Mouse (Mus musculus) midbrain, postnatal 0 days (tissue): ENCODE results near the gene Micall2. TPM values are rescaled to one million over a fixed set of nuclear protein-coding genes. Genes with fewer than 3 reads are reported as not detected.

Experiments used
- ATAC-seq: fragments of 200-750 bp; cut with Nextera tagmentation; 2 replicates; pipeline ENCODE4 v1.8.0; 2017; ENCODE audit warnings: moderate number of reproducible peaks, mild to moderate bottlenecking, moderate TSS enrichment, moderate library complexity; ENCODE audit not compliant: low FRiP score
- DNase-seq: peaks from one replicate; pipeline ENCODE4 v3.0.0-alpha.2; 2015; ENCODE audit warnings: low spot score
- H3K27ac ChIP-seq: fragments of 300-500 bp; sonication (generic); 2 replicates; pipeline ENCODE4 v1.5.1; 2014; ENCODE audit warnings: low read depth, mild to moderate bottlenecking, low read length, mixed read lengths
- H3K27me3 ChIP-seq: fragments of 300-500 bp; sonication (generic); 2 replicates; pipeline ENCODE4 v1.6.1; 2014; ENCODE audit warnings: low read length, control low read depth, mixed read lengths; ENCODE audit not compliant: insufficient read depth
- H3K36me3 ChIP-seq: fragments of 300-500 bp; sonication (generic); 2 replicates; pipeline ENCODE4 v1.6.1; 2014; ENCODE audit warnings: low read length, control low read depth, mixed read lengths; ENCODE audit not compliant: insufficient read depth
- H3K4me1 ChIP-seq: fragments of 300-500 bp; sonication (generic); 2 replicates; pipeline ENCODE4 v1.6.1; 2014; ENCODE audit warnings: mild to moderate bottlenecking, control low read depth, antibody characterized with exemption, low read length, mixed read lengths; ENCODE audit not compliant: insufficient read depth
- H3K4me2 ChIP-seq: fragments of 300-500 bp; sonication (generic); 2 replicates; pipeline ENCODE4 v1.6.1; 2014; ENCODE audit warnings: low read depth, mild to moderate bottlenecking, low read length, mixed read lengths; ENCODE audit not compliant: poor library complexity, severe bottlenecking
- H3K4me3 ChIP-seq: fragments of 300-500 bp; sonication (generic); 2 replicates; pipeline ENCODE4 v1.5.1; 2014; ENCODE audit warnings: low read depth, mild to moderate bottlenecking, low read length, moderate library complexity
- H3K9ac ChIP-seq: fragments of 300-500 bp; sonication (generic); replicated peaks from 2 replicates; pipeline ENCODE4 v1.6.1; 2014; ENCODE audit warnings: mild to moderate bottlenecking, low read length, moderate library complexity, mixed read lengths; ENCODE audit not compliant: poor library complexity, severe bottlenecking
- H3K9me3 ChIP-seq: fragments of 300-500 bp; sonication (generic); 2 replicates; pipeline ENCODE4 v1.6.1; 2016; ENCODE audit warnings: low read length, control low read depth
- CTCF ChIP-seq: IDR thresholded peaks from 2 replicates; pipeline ENCODE4 v1.5.1; 2016; ENCODE audit warnings: antibody characterized with exemption, mild to moderate bottlenecking
- WGBS: fragments of 180-500 bp; shearing (Covaris S2); extraction: QIAGEN DNeasy Blood & Tissue Kit; methylation state at CpG from one replicate; pipeline ENCODE4 v1.1.7; 2014; 5-methylcytosine and 5-hydroxymethylcytosine counted together
- polyA plus RNA-seq: library from polyadenylated mRNA; unstranded; fragments of >200 nt; fragmentation: Nextera tagmentation; extraction: Ambion mirVana; gene quantifications from 2 replicates; pipeline ENCODE4 v1.2.1, GENCODE M21; 2015
- total RNA-seq: library from RNA; depleted of rRNA; stranded (reverse); fragments of >200 nt; gene quantifications from 2 replicates; pipeline ENCODE4 v1.2.3, GENCODE M21; 2014; rRNA removed

The Micall2 gene
- total RNA-seq, result 10.8 and 16.6 TPM in 2 replicates
- polyA plus RNA-seq, result 15.1 and 17.4 TPM in 2 replicates

DNA sequence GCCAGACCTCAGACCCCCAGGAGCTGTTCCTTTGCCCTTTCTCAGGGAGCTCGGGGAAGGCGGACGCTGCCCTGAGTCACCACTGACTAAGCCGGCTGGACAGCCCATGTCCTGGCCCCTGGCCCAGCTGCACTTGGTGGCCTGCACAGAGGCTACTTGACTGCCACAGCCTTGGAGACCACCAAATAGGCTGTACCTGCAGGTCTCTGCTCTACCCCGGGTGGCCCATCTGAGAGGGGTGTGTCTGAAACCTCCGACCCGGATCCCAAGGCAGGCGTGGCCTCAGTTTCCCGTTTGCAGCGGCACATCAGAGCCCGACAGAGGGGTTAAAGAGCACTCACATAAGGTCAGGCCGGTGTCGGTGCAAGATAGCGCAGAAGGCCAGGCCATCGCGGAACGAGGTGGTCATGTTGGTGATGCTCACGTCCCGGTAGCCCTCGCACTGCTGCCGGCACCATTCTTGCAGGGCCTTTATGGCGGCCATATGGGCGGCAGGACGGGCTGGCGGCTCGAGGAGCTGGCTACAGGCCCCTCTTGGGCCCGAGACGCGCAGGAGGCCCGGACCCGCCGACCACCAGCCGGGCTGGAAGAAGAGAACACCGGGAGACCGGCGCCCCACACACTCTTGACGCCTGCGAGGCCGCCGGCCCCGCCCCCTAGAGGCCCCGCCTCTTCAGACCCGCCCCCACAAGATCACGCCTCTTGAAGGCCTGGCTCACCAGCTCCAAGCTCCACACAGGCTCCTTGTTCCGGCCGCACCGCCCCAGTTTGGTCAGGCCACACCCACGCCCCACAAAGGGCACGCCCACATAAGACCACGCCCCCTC, at the start of gene Micall2:
TSS of gene Micall2 (minus strand) at position 660 of the 827 bp plus-strand sequence.
- Histone ChIP-seq H3K36me3 (no peaks in the 10 kb centered on the region), H3K4me1 (peaks cover 28% of the 10 kb centered on the region; the same call in 1 of the 2 replicates), H3K27me3 (no peaks in the 10 kb centered on the region), H3K4me3 (peak within 1 kb of the TSS; percentile 63), H3K27ac (0 out of 2 replicates have a peak within 1 kb of the TSS, but pooled peaks have one; percentile 32), H3K9ac (peak within 1 kb of the TSS; percentile 70), H3K4me2 (peak within 1 kb of the TSS; percentile 94), H3K9me3 (no peaks in the 10 kb centered on the region)
- 5% methylated on average over 38 of the region's 50 CpGs for WGBS
- TF ChIP-seq CTCF, result 0 out of 2 replicates have a peak, but pooled peaks have one; percentile 11
- peak; percentile 96 for DNase-seq
- ATAC-seq, result peak; percentile 92

DNA sequence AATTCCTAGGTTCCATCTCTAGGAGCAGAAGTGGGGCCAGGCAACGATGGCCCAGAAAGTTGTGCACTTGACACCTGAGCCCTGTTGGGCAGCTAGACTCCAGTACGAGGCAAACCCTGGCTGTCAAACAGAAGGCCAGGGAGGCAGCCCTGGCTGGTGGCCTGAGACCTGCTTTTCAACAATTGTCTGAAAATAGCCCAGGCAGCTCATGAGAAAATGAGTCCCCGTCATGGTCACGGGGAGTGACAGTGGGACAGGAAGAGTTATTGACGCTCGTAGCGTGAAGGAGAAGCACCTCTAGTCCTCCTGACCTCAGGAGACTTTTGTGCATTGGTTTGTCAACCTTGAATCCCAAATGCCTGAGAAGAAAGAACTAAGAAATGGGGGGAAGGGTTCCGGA, 45.3 kb upstream of the Micall2 start:
- Histone ChIP-seq H3K9me3 (no peaks in the 10 kb centered on the region), H3K36me3 (no peaks in the 10 kb centered on the region), H3K4me1 (no peaks in the 10 kb centered on the region), H3K9ac (no peak overlapping the region), H3K4me2 (no peak overlapping the region), H3K27me3 (no peaks in the 10 kb centered on the region), H3K27ac (no peak overlapping the region), H3K4me3 (no peak overlapping the region)
- no peak for DNase-seq
- 87% methylated on average over 8 of the region's 8 CpGs for WGBS
- no peak for ATAC-seq
- no peak for TF ChIP-seq CTCF

DNA sequence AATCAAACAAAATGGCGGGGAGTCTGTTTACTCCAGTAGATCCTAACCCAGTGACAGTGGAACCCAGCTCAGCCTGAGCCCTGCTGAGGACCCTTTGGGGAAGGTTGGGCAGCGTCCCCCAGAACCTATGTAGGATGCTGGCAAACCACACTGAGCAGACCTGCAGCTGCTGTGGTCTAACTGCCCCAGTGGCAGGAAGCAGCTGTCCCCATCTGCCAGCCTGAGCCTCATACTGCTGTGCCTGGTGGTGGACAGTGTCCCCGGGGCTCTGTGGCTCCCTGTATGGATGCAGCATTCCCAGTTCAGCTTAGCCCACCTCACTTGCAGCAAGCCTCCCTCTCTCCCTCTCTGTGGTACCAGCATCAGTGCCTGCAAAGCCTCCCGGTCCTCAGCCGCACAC, 40.8 kb upstream of the Micall2 start:
- Histone ChIP-seq H3K9ac (no peak overlapping the region), H3K4me1 (peaks cover 4% of the 10 kb centered on the region; the same call in 1 of the 2 replicates), H3K9me3 (no peaks in the 10 kb centered on the region), H3K27me3 (no peaks in the 10 kb centered on the region), H3K4me2 (no peak overlapping the region), H3K4me3 (no peak overlapping the region), H3K27ac (no peak overlapping the region), H3K36me3 (peaks cover 16% of the 10 kb centered on the region)
- no peak for ATAC-seq
- TF ChIP-seq CTCF, result no peak
- DNase-seq, result no peak
- 73% methylated on average over 5 of the region's 5 CpGs for WGBS

DNA sequence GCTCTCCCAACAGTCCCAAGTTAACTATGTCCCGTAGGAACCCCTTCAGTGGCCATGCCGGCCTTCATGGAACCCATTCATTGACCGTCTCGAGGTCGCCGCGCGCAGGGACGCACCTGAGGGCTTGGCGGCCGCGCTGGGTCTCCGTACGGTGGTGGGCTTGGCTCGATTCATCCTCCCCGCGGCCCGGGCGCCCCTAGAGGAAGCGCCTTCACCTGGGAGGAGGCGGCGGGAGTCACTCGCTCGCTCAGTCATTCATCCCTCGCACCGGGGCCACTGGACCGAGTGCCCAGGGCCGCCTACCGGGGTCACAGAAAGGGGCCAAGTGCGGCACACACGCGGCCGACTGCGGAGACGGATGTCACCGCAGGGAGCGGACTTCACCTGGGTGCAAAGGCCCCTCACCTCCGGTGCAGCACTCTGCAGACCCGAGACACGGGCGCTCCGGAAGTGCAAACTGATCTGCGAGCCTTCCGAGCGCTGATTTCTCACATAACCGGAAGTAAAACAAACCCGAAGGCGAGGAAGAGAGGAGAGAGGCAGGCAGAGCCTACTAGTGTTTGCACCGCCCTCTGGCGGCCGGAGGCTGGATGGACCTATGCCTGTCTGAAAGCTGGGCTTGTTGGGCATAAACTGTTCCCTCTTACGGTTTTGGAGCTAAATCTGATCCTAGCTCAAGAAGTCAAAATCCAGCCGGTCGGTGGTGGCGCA, 39.2 kb upstream of the Micall2 start, which contains the start of gene Ints1:
TSS of gene Ints1 (minus strand) at position 459 of the 711 bp plus-strand sequence.
- H3K4me1 ChIP-seq, result peaks cover 4% of the 10 kb centered on the region; the same call in 1 of the 2 replicates
- peak within 1 kb of the TSS; percentile 38 for H3K27ac ChIP-seq
- under 1% methylated on average over 46 of the region's 55 CpGs for WGBS
- peak; percentile 98 for TF ChIP-seq CTCF
- DNase-seq (peak; percentile 98), ATAC-seq (peak; percentile 92)
- H3K9ac ChIP-seq, result peak within 1 kb of the TSS; percentile 93
- H3K4me2 ChIP-seq, result peak within 1 kb of the TSS; percentile 88
- peaks cover 32% of the 10 kb centered on the region for H3K36me3 ChIP-seq
- peak within 1 kb of the TSS; percentile 95 for H3K4me3 ChIP-seq
- no peaks in the 10 kb centered on the region for H3K27me3 ChIP-seq
- H3K9me3 ChIP-seq, result no peaks in the 10 kb centered on the region

DNA sequence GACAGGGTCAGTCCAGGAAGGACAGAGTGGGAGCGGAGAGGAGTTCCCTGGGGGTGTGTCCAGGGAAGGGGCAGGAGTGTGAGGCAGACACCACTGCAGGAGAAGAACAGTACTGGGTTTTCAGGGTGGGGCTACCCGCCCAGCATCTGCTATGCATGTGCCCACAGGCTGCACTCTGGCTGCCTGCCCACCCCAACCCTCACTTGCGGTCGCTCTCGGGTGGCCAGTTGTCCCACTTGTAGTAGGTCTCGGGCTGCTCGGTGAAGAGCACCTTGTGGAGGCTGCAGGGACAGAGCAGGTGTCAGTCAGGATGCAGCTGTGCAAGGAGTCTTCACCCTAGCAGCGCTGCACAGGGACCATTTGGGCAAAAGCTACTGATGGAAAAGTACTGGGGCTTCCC, 32.1 kb upstream of the Micall2 start:
- H3K27me3 ChIP-seq, result no peaks in the 10 kb centered on the region
- H3K36me3 ChIP-seq, result peaks cover 87% of the 10 kb centered on the region
- no peaks in the 10 kb centered on the region for H3K4me1 ChIP-seq
- H3K4me3 ChIP-seq, result no peak overlapping the region
- DNase-seq (no peak), ATAC-seq (no peak)
- no peak overlapping the region for H3K27ac ChIP-seq
- WGBS, result 90% methylated on average over 8 of the region's 8 CpGs
- TF ChIP-seq CTCF, result no peak
- no peak overlapping the region for H3K4me2 ChIP-seq
- no peak overlapping the region for H3K9ac ChIP-seq
- no peaks in the 10 kb centered on the region for H3K9me3 ChIP-seq

DNA sequence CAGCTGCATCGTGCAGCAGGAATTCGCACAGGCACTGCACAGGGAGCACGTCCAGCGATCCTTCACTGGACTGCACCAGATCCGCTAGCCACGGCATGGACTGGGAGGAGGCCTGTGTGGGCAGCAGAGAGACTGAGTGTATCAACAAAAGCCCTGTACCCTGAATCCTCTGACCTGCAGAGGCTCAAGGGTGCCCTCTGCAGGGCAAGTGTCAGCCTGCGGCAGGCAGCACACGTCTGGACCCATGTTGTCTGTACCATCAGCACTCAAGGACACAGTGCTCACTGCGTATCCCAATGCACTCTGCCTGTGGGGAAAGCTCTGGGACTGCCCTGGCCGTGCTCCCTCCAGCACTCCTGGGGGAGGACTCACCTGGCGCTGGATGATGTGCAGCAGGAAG, 28.2 kb upstream of the Micall2 start:
- Histone ChIP-seq H3K4me3 (no peak overlapping the region), H3K36me3 (peaks cover 92% of the 10 kb centered on the region)
- no peak for DNase-seq

More for the DNA sequence above, 28.2 kb upstream of the Micall2 start:
- no peak for ATAC-seq
- Histone ChIP-seq H3K27ac (no peak overlapping the region), H3K4me1 (no peaks in the 10 kb centered on the region), H3K4me2 (no peak overlapping the region), H3K9me3 (no peaks in the 10 kb centered on the region), H3K9ac (no peak overlapping the region), H3K27me3 (no peaks in the 10 kb centered on the region)
- WGBS, result 68% methylated on average over 11 of the region's 11 CpGs
- TF ChIP-seq CTCF, result peak; percentile 66
